In the genomic region with DNA sequence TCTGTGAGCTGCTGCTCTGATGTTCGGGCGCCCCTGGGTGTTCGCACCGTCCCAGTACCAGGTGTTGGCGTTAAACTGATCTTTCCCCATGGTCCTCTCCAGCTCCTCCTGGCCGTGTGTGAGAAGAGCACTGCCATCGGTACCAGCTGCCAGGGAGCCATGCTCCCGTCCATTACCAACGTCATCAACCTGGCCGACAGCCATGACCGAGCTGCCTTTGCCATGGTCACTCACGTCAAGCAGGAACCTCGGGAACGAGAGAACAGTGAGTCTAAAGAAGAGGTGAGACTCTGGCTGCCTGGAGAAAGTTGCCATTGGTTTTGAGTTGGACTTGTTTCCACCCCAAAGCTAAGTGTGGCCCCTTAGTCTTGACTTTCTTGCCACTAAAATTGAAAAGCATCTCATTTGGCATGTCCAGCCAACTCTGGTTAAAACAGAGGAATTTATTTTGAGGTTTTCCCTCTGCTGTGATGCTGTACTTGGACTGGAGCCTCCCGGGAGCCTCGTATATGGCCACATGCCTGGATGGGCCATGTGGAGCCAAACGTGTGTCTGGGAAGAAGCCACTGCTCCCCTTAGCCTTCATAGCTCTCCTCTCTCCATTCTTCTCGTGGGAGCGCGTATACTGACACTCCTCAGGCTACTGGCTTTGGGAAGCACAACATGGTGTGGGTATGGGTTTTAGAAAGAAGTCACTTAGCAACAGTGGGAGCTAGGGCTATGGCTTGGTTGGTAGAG, we compare ENCODE assay signal across 14 mouse cellular contexts.
DNase-seq lines count a peak whose midpoint lies in the region.
"Had no signal": no experiment of that assay in that cellular context is flagged by ENCODE, and none has a peak within 500 bp of the region (broad histone marks: within the 10 kb centered on the region; RNA-seq: fewer than 3 reads in every experiment).

No protein-coding gene starts in this region.

- no peaks in the 10 kb centered on the region for H3K27me3 ChIP-seq in heart, embryonic 10.5 days (ENCODE audit: insufficient read depth, poor library complexity, severe bottlenecking)
- H3K27me3 ChIP-seq: heart, embryonic 15.5 days; Patski had no signal

- no peaks in the 10 kb centered on the region for H3K4me1 ChIP-seq in heart, embryonic 10.5 days
- H3K4me1 ChIP-seq: heart, embryonic 15.5 days; limb, embryonic 10.5 days had no signal

- no peaks in the 10 kb centered on the region for H3K9me3 ChIP-seq in heart, embryonic 10.5 days
- H3K9me3 ChIP-seq: heart, embryonic 15.5 days; limb, embryonic 10.5 days had no signal

- no peak overlapping the region for H3K27ac ChIP-seq in heart, embryonic 10.5 days
- H3K27ac ChIP-seq: heart, embryonic 15.5 days; limb, embryonic 10.5 days had no signal

- 93% methylated on average over 20 of the region's 20 CpGs for WGBS in heart, embryonic 10.5 days

- H3K4me3 ChIP-seq in heart, embryonic 10.5 days = no peak overlapping the region
- H3K4me3 ChIP-seq: erythroblast, embryonic 14.5 days; heart, embryonic 15.5 days; limb, embryonic 10.5 days had no signal

- peaks cover 100% of the 10 kb centered on the region for H3K36me3 ChIP-seq in heart, embryonic 10.5 days

- DNase-seq in heart, adult 11 months = peak; percentile 96
- no peak for DNase-seq in heart, embryonic 10.5 days (ENCODE audit: low spot score)
- peak; percentile 50 for DNase-seq in testis, postnatal 10 days (ENCODE audit: low spot score)
- no peak for DNase-seq in testis, postnatal 14 days (ENCODE audit: low spot score)
- DNase-seq in gastrocnemius, adult 8-10 months (ENCODE audit: low spot score in 2 of 2) = peak; percentile 20 to 35
- DNase-seq in thymus, postnatal 10 days (ENCODE audit: low spot score in 2 of 2) = no peak
- no peak for DNase-seq in spleen, postnatal 36 days (ENCODE audit: low spot score in 2 of 2)
- DNase-seq in kidney, postnatal 25 days = no peak
- DNase-seq: kidney, adult 18-20 months; lung, adult 18-20 months had no signal

Comparison
In these comparisons a context has a peak if more than half of its experiments do, and no peak if none do; other contexts are left out.
1. DNase-seq: peak in heart, adult 11 months (single experiment), testis, postnatal 10 days (single experiment) and gastrocnemius, adult 8-10 months (2 of 2); none in heart, embryonic 10.5 days (single experiment), testis, postnatal 14 days (single experiment), thymus, postnatal 10 days (0 of 2), spleen, postnatal 36 days (0 of 2) and kidney, postnatal 25 days (0 of 2).